4 mouse cellular contexts compared by ENCODE assay signal in the genomic region with DNA sequence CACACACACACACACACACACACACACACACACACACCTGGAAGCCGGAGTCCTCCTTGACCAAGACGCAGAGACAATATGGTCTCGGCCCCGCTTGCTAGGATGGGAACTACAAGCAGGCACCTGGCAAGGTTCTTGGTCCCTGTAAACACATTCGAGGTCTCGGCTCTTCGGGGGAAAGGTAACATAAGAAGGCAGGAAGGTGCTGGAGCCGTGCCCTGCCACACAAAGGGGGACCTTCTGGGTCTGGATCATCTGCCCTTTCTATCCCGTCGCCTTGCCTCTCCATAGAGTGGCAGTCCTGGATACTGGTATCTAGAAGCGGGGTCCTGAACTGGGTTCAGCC.
"Had no signal": no experiment of that assay in that cellular context is flagged by ENCODE, and none has a peak within 500 bp of the region (broad histone marks: within the 10 kb centered on the region; RNA-seq: fewer than 3 reads in every experiment).

No protein-coding gene starts in this region.

- H3K4me3 ChIP-seq: neural tube, embryonic 13.5 days; neural tube, embryonic 15.5 days; stomach, embryonic 15.5 days had no signal

- H3K9ac ChIP-seq: neural tube, embryonic 13.5 days; neural tube, embryonic 15.5 days; stomach, embryonic 15.5 days had no signal

- H3K27me3 ChIP-seq: neural tube, embryonic 13.5 days; neural tube, embryonic 15.5 days; stomach, embryonic 15.5 days had no signal

- H3K27ac ChIP-seq: neural tube, embryonic 13.5 days; neural tube, embryonic 15.5 days; stomach, embryonic 15.5 days; stomach, postnatal 0 days had no signal

- H3K9me3 ChIP-seq: neural tube, embryonic 13.5 days; neural tube, embryonic 15.5 days; stomach, embryonic 15.5 days had no signal

- H3K4me1 ChIP-seq: neural tube, embryonic 13.5 days had no signal

- H3K4me2 ChIP-seq: neural tube, embryonic 13.5 days; neural tube, embryonic 15.5 days; stomach, embryonic 15.5 days had no signal
